Mouse (Mus musculus) inflammation-experienced regulatory T-cells, adult 6 months (primary cell): ENCODE measurements at regions not wholly inside any gene's neighbourhood (a gene's known extent, or its start where the extent isn't known, plus 50 kb on each side); places are given as distances from the start of the nearest gene placed in this dataset.

ENCODE experiments used
- ATAC-seq: one replicate; pipeline ENCODE4 v1.8.0; 2017

DNA sequence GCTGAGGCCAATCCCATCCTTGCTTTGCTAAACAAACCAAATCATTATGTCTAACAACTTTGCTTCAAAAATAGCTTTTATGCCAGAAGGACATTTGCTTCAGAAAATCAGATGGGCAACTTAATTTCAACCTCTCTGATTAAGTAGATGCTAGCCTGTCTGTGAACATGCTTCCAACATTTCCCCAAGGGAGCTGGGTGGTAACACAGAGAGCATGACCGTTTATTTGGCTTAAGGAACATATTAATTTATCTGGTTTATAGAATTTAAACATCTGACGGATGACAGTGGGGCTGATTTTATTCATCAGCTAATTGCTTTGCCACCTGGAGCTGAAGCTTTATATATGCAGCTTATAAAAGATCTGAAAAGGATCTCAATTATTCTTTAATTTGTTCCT is 245.1 kb upstream of the Spred2 start:
- ATAC-seq, result no peak

DNA sequence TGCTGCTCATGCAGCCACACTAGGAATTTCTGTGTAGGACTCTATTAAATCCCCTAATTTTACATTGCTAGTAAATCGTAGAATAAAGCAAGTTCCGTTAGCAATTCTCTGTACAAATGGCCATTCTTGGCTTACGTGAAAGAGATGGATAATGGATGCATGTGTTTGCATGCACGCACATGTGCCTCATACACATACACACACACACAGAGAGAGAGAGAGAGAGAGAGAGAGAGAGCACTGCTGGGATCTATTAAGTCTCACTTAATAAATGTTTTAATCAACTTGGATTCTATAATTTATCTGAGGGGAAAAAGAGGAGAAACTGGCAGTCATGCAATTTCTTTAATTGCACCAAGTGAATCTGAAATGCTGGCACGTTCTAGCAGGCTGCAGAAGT is 244.5 kb upstream of the Spred2 start:
- ATAC-seq, result no peak

DNA sequence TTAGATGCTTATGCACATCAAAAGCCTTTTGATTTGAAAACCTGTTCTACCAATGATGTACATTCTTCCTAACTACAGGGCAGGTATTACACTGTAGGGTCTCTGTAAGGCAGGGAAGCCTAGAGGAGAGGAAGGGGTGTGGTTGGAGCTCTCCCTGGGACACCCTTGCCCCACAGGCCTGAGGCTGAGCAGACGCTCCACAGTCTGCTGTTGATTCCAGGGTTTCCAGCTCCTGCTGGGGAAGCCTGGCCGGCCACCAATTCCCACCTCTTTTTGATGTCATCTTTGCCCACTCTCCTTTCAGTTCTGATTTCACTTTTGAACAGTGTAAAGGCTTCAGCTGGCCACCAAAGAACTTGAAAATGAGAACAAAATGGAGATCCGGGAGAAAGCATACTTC is 223.0 kb upstream of the Spred2 start:
- ATAC-seq, result no peak

DNA sequence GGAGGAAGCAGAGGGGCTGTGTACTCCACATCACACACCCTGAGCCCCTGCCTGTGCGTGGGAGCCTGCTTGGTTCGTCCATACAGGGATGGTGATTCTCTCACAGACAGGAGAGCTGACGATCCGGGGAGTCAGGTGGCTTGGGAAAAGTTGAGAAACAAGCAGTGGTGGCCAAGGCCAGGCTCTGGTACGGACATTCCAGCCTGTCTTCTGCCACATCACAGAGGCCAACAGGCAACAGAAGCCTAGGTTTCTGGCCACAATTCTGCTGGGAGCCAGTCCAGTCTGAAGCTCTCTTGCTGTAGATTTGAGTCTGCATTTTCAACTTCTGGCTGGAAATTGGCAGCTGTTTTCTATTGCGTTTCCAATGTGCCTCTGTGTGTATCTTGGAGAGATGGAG is 215.4 kb upstream of the Spred2 start:
- ATAC-seq, result no peak

DNA sequence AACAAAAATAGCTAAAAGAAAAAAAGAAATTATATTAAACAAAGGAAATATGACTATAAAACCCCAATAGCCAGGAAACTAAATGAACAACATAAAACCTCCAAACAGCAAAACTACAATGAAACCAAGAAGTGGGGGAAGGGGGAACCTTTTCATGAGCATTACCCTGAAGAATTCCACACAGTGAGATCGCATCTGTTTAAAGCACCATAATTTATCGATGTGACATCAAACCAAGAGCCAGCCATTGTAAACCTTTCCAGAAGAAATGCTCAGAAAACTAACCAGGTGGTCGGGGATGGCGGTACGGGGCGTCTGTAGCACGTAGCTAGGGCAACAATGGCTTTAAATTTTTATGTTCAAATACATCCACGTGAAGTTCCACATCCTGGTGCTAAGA is 214.8 kb upstream of the Spred2 start:
- ATAC-seq, result no peak

DNA sequence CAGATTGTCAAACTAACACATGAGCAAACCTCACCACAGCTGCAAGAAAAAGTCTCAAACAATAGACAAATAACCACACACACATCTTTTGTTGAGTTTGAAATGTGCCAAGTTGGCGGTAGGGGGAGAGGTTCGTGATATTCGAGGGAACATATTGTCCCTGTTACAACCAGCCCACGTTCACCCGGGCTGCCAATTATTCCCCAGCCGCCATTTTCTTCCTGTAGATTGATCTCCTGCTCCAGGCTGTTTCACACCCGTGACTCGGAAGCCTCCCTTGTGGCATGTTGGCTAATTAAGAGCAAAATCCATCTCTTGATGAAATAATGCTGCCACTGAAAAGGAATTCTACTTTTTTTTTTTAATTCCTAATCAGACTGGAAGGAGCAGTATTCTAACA is 211.1 kb upstream of the Spred2 start:
- no peak for ATAC-seq

DNA sequence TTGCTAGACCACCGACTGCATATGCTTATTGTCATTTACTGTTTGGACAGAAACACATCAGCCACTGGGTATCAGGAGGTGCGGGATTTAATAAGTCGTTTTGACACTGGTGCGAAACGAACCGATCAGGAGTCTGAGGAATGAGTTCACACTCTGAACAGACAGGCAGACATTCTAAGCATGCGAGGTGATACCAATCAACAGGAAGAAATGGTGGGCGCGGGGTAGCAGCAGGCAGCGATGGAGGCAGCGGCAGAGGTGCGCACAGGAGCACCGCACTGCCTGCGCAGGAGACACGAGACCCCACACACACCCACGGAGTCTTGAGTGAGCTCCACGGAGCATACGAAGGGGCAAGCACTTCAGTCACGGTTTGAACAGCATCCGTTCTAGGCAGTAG is 210.6 kb upstream of the Spred2 start:
- ATAC-seq, result no peak

DNA sequence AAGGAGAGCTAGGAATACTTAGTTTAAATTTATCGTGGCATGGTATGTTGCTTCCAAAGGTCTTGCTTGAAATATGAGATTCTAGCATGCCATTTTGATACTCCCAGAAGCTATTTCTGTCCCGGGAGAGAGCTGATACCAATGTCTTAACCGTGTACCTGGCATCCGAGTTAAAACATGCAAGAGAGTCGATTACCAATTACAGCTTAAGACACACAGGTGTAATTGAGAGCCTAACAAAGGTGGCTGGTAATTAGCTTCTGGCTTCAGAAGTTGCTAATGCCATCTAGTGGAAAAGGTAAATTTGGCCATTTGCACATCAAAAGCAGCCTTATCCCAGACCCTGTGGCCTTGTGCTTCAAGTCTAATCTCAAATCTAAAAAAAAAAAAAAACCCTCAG is 210.0 kb upstream of the Spred2 start:
- ATAC-seq, result no peak

DNA sequence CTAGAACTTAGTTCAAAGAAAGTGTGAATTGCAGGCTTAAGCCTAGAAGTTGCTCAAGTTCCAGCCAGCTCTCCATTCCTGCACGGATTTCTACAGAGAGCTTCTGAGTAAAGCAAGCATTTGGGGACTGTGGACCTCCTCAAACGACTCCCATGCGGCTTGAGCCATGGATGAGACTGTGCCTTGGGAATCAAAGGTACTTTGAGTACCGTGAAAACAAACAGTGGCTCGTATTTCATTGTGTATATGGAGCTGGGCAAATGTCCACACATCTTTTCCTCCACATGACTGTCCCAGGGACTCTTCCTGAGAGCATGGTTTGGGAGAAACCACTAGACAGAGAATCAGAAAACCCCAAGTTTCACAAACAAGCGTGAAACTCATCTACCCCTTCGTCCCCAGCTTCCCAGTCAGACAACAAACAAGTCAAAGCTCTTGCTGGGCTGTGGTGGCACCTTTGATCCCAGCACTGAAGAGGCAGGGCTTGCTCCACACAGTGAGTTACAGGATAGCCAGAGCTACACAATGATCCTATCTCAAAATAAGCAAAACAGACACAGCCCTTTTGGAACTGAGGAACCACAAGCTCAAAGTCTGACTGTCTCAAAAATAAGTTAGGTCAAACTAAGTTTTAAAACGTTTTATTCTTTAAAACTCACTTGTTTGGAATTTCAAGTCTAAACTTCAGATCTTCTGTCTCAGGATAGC is 209.1 kb upstream of the Spred2 start:
- no peak for ATAC-seq

DNA sequence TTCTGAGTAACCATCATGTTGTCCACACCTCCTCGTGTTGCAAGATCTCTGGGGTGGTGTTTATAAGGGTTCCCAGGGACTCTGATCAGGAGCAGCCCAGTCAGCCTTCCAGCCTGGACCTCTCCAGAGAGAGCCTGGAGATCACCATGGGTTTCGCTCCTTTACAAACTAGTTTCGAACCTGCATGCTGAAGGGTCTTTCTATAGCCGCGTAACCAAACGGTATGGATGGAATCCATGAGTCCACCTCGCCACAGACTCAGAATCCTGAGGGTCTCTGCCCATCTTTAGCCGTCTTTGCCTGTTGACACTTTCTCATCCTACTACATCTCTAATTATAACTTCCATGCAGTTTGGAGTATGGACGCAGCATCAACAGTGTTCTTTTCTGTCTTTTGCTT is 206.0 kb upstream of the Spred2 start:
- ATAC-seq, result no peak

DNA sequence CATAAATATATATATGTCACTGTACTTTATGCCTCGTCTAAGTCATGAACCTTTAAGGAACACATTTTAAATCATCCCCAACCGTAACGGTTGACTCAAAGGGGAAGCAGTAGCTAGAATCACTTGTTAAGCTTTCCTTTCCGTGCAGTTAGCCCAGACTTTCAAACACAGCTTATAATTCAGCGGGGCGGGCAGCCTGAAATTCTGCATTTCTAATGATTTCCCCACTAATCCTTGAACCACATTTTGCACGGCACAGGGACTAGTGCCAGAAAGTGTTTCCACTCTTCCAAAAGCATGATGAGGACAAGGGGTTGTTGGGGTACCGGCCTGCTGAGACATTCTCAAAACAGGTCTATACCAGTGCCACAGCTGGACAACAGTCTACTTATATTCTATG is 195.1 kb upstream of the Spred2 start:
- ATAC-seq, result no peak

DNA sequence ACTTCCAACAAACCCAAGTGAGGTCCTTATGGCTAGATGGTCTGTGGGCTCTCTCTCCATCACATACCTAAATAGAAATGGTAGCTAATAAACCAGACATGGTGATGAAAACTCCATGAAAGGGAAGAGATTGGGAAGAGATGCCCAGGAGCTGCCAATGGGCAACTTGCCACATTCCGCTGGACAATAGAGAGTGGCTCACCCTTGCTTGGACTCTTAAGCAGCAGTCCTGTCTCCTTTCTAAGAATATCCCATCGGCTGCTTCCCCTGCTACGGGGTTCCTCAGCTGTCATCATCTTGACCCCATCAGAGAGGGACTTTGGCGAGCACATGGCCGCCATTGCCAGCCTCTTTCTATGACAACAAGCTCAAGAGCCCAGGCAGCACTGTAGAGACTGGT is 193.4 kb upstream of the Spred2 start:
- ATAC-seq, result no peak

DNA sequence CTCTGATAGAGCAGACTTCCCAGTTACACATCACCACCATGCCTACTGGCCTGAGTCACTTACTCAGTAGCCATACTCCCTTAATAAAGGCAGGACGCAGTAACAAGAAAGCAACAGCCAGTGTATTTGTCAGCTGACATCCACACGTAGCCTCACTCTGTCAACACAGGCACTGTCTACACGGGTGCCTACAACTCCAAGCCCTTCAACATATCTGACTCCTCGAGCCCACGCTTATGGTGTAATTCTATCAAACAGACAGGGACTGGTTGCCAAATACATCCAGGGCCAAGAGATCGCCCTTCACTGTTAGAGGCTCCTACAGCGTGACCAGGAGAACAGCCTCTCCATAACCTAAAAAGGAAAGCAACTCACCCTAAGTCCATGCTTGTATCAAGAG is 188.1 kb upstream of the Spred2 start:
- ATAC-seq, result no peak

DNA sequence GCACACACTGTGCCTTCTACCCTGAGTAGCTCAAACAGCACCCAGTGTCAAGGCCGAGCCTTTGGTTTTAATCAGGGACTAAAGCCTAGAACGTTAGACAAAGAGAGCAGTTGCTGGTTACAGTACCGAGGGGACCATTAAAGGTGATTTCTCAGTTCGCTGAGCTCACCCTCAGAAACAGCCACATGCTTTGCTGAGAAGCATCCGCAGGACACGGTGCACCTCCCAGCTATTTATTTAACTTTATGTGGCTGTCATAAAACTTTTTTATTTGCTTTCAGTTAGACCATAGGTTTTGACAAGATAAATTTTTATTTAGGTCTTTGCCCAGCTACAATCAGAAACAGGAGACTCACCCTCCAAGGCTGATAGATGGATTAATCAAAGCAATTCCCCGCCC is 187.2 kb upstream of the Spred2 start:
- no peak for ATAC-seq

DNA sequence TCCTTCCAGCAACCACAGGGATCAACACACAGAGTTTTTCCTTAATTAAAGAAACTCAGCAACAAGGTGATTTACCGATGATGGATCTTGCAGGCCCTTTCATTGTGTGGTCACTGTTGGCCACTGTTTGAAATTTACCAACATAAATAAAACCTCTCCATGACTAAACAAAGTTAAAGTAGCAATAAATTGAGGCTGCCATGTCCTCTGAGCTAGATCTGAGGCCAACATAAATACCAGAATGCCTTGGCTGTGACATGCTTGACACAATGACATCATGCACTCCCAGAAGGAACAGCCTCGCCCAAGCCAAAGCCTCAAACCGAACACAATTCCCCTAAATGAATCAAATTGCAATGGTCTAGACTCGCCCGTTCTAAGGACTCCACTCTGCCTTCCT is 186.8 kb upstream of the Spred2 start:
- ATAC-seq, result no peak

DNA sequence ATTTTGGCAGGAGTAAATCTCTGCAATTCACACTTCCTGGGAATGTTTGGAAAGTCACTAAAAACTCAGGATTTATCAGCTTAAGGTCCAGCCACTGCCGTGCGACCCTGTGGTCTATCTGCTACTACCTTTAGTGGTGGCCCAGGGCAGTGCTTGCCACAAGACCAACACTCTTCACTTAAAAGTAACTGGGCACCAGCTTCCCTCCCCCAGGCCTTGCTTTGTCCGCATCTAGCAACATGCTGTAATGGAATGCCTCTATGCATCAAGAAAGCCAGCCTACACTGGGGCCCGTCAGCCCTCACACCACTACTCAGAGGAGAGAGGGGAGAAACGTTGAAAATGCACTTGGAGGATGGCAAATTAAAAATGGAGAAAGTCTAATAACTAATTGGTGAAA is 186.4 kb upstream of the Spred2 start:
- no peak for ATAC-seq

DNA sequence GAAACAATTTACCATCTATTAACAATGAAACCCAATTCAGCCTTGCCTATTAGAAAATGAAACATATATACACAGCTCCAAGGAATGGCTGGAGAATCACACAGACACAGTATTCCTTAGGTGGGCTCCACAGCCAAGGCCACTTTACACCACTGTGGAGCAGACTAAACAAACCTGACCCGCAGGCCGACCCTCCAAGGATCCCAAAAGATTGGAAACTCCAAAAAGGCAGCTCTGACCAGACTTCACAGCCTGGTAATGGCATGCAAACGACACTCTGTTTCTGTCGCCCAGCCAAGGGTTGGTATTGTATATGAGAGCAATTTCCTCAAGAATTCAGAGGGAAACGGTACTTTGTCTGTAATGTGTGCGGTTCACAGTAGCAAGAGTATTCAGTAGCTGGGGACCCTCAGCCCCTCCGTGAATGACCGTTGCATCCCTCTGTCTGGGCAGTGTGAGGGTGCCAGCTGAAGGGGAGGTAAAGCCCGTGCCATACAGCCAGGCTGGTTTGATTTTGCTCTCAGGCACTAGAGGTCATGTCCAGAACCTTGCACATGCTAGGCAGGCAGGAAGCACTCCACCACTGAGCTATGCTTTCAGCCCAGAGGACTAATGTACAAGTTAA is 184.5 kb upstream of the Spred2 start:
- ATAC-seq, result no peak

DNA sequence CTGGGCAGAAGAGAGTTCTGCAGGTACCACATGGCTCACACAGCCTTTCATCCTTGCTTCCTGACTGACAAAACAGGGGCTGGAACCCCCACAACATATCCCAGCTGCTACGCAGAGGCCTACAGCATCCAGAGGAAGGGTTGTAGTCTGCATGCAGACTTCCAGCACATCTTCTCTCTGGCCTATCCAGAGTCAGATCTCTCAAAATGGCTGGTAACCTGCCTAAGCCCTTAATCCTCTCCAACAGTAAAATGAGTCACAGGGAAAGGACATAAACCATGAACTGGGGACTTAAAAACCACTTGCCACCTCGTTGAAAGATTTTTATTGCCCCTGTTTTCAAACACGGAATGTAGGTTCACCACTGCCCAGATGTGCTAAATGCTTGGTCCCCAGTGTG is 183.6 kb upstream of the Spred2 start:
- no peak for ATAC-seq

DNA sequence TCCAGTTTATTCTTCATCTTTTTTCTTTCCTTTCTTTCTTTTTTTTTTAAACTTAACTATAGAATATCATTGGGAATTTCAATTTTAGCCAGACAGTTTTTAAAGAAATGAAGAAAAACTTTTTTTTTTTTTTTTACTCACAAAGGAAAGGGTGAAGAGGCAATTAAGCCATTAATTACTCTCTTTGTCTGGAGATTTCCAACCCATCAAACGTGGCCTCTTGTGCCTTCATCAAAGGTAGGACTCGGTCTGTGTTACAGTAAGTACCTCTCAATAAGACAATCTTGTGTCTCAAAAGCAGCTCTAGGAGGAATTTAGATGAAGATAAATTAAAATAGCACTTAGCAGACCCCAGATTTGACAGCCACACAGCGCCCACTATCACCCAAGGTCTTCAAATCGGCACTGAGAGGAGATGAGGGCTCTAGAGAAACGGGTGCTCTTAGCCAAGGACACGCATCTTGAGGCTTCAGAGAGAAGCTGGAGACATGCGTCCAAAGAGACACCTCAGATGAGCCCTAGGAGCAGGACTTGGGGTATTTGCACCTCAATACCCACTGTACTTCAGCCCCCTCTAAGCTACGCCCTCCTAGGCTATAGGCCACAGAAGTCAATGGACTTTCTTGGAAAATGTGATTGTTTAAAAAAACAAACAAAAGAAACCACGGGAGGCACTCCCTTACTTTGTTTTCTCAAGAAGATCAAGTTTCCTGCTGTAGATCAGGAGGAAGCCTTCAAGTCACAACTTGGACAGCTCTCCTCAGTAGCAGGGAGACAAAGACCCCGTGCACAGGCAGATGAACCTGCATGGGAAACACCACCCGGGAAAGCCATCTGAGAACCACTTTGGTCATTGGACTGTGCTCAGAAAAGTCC is 176.8 kb upstream of the Spred2 start:
- ATAC-seq, result no peak

DNA sequence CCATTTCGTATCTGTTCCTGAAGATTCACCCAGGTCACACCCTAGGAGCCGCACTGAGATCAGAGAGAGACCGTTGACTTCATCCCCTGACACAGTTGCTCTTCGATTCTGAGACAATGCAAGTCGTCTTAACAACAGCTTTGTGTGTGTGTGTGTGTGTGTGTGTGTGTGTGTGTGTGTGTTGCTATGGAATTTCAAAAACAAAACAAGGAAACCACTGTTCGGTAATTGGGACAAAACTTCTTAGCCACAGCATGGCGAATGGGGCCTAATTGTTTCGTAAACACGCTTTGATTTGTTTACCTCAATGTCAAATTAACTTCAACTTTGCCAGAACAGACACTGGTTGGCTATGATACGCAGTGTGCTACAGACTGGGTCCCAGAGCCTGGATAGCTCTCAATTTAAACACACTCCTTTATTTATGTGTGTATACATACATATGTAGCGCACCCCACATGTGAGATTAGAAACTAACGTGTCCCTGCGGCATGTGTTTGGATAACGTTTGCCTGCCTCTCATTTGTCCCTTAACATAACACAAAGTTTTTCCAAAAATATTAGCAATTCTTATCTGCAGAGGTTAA is 176.1 kb upstream of the Spred2 start:
- ATAC-seq, result no peak

DNA sequence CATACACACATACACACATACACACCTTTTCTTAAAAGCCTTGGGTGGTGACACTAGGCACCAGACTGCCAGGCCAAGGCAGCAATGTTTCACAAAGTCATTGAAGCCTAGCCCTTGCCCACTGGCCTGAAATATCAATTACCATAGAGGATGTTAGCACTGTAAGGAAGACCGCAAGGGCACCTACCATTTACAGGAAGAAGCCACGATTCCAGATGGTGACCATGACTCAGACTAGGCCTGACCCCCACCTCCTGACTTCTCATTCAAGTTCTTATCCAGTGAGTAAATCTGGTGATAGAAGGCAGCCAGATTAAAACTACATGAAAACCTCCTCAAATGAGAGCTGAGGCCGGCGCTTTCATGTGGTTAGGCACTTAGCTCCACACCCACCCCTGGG is 165.3 kb upstream of the Spred2 start:
- ATAC-seq, result no peak

DNA sequence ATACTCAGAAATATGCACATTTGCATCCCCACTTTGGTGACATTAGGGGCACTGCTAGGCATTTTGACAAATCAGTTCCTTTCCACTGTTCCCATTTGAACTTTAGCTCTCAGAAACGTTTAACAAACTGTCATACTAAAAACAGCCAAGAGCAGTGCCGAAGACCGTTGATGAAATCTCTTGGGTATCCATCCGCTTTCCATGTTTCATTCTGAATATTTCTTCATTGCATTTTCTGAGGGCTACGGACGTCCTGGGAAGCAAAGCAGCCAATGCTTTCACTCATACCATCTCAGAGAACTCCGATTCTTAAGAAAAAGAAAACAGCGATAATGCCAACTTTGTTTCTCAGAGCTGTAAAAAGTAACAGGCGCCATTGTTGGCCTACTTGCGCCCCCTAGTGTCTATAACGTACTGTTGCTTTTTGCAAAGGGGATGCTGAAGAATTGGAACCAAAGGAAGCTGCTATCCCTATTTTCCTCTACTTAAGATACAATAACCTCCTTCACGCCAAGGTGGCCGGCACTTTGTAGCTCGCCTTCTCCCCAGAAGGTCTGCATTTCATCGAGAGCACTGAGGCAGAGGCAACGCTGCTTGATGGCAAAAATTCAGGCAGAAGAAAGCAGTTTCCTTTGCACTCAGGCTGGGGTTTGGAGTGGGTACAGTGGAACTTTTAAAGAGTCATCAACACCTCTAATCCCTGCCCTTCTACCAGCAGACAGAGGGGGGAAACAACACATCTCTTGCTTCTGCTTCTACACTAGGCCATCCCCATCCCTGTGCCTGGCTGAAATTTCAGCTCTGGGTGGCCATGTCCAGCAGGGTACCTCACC is 163.1 kb upstream of the Spred2 start:
- ATAC-seq, result no peak

DNA sequence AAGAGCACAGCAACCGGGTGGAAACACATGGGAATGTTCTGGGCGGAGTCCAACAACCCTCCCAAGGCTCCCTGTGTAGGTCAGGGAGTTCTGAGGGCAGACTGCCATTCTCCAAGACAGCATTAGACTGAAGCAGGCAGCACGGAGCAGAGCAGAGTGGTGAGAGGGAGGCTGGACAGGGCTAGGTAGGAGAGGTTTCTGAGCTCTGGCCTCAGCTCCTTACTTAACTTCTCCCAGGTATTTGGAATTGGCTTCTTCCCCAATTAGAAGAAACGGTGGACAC is 162.5 kb upstream of the Spred2 start:
- ATAC-seq, result no peak
